Mouse (Mus musculus) forebrain, embryonic 12.5 days (tissue): ENCODE measurements at regions not wholly inside any gene's neighbourhood (a gene's known extent, or its start where the extent isn't known, plus 50 kb on each side); places are given as distances from the start of the nearest gene placed in this dataset.
"Not testable (repeated sequence)": the region's sequence is repeated elsewhere in the genome, so short reads cannot be mapped to it uniquely, and the experiment has no call there.

ENCODE experiments used
- ATAC-seq: fragments of 200-750 bp; cut with Nextera tagmentation; 2 replicates; pipeline ENCODE4 v1.8.0; 2017; ENCODE audit warnings: moderate TSS enrichment; ENCODE audit not compliant: low FRiP score
- H3K27ac ChIP-seq: fragments of 300-500 bp; sonication (generic); 2 replicates; pipeline ENCODE4 v1.5.1; 2016; ENCODE audit warnings: mild to moderate bottlenecking
- H3K27me3 ChIP-seq: fragments of 300-500 bp; sonication (generic); 2 replicates; pipeline ENCODE4 v1.6.1; 2016; ENCODE audit warnings: mild to moderate bottlenecking
- H3K36me3 ChIP-seq: fragments of 300-500 bp; sonication (generic); replicated peaks from 2 replicates; pipeline ENCODE4 v1.6.1; 2016; ENCODE audit warnings: mild to moderate bottlenecking
- H3K4me1 ChIP-seq: fragments of 300-500 bp; sonication (generic); 2 replicates; pipeline ENCODE4 v1.6.1; 2016
- H3K4me2 ChIP-seq: fragments of 300-500 bp; sonication (generic); 2 replicates; pipeline ENCODE4 v1.6.1; 2016; ENCODE audit warnings: mild to moderate bottlenecking, moderate library complexity
- H3K4me3 ChIP-seq: fragments of 300-500 bp; sonication (generic); replicated peaks from 2 replicates; pipeline ENCODE4 v1.5.1; 2016; ENCODE audit warnings: mild to moderate bottlenecking
- H3K9ac ChIP-seq: fragments of 300-500 bp; sonication (generic); 2 replicates; pipeline ENCODE4 v1.6.1; 2016; ENCODE audit warnings: mild to moderate bottlenecking
- H3K9me3 ChIP-seq: fragments of 300-500 bp; sonication (generic); 2 replicates; pipeline ENCODE4 v1.6.1; 2016
- WGBS: fragments of 180-500 bp; shearing (Covaris S2); methylation state at CpG from one replicate; pipeline ENCODE4 v1.1.7; 2016; 5-methylcytosine and 5-hydroxymethylcytosine counted together

DNA sequence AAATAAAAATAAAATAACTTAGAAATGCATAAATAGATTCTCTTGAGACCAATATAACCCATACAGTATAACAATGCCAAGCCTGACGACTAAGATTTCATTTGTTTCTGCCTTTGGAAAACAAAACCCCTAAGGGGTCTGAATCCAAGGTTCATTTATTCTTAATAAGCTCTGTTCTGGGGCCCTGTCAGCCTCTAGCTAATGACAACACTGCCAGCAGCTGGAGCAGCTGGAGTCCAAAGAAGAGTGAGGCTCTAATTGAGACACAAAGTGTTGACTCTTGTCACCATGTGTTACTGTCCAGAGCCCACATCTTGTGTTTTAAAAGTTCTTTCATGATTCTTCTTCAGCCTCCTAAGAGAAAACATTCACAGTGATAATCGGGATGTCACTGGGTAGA lies 298.5 kb upstream of the Gm6657 start:
- H3K27ac ChIP-seq, result no peak overlapping the region
- WGBS, result 44% methylated on average over 2 of the region's 2 CpGs
- no peak overlapping the region for H3K4me2 ChIP-seq
- H3K9ac ChIP-seq, result no peak overlapping the region
- H3K27me3 ChIP-seq, result no peaks in the 10 kb centered on the region
- no peaks in the 10 kb centered on the region for H3K9me3 ChIP-seq
- H3K36me3 ChIP-seq, result no peaks in the 10 kb centered on the region
- H3K4me1 ChIP-seq, result no peaks in the 10 kb centered on the region
- ATAC-seq, result no peak
- H3K4me3 ChIP-seq, result no peak overlapping the region

- not testable (repeated sequence) for H3K4me3 ChIP-seq, H3K4me1 ChIP-seq, H3K27ac ChIP-seq, ATAC-seq, H3K9ac ChIP-seq, H3K36me3 ChIP-seq, H3K9me3 ChIP-seq, H3K4me2 ChIP-seq, H3K27me3 ChIP-seq
- 88% methylated on average over 2 of the region's 2 CpGs for WGBS
Observed at GRCm38 (mm10) chr12:77898974-77899373, 295.1 kb upstream of the Gm6657 start.

DNA sequence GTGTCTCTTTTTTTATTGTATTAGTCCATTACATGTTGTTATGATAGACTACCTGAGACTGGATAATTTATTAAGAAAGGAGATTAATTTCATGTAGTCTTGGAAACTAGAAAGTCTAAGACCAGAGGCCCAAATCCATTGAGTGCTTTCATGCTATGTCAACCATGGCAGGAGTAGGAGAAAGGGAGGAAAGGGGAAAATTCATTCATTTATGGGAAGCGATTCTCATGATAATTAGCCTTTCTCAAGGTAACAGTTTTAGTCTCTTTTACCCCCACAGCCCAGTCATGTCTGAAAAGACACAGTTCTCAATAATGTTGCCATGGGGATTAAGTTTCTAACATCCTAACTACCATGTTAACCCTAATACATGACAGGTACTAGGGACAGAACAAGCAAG lies 292.8 kb upstream of the Gm6657 start:
- Histone ChIP-seq H3K4me3 (no peak overlapping the region), H3K9me3 (no peaks in the 10 kb centered on the region), H3K4me1 (no peaks in the 10 kb centered on the region), H3K27me3 (no peaks in the 10 kb centered on the region), H3K9ac (no peak overlapping the region), H3K4me2 (no peak overlapping the region), H3K36me3 (no peaks in the 10 kb centered on the region), H3K27ac (no peak overlapping the region)
- 24% methylated on average over 1 of the region's 1 CpGs for WGBS
- ATAC-seq, result no peak

GRCm38 (mm10) chr12:77912863-77913554 lies 281.0 kb upstream of the Gm6657 start:
- H3K27me3 ChIP-seq, result no peaks in the 10 kb centered on the region
- no peak overlapping the region for H3K4me2 ChIP-seq
- H3K27ac ChIP-seq, result peak overlapping the region; percentile 1; the same call in 1 of the 2 replicates
- no peak for ATAC-seq
- H3K9me3 ChIP-seq, result no peaks in the 10 kb centered on the region
- WGBS, result 6% methylated on average over 4 of the region's 4 CpGs
- peaks cover 10% of the 10 kb centered on the region for H3K4me1 ChIP-seq
- H3K9ac ChIP-seq, result no peak overlapping the region
- H3K36me3 ChIP-seq, result no peaks in the 10 kb centered on the region
- no peak overlapping the region for H3K4me3 ChIP-seq

GRCm38 (mm10) chr12:77928729-77929128 lies 265.3 kb upstream of the Gm6657 start:
- ATAC-seq, result no peak
- no peaks in the 10 kb centered on the region for H3K36me3 ChIP-seq
- no peak overlapping the region for H3K4me3 ChIP-seq
- H3K27ac ChIP-seq, result no peak overlapping the region
- 71% methylated on average over 4 of the region's 4 CpGs for WGBS
- H3K4me1 ChIP-seq, result no peaks in the 10 kb centered on the region
- H3K9ac ChIP-seq, result no peak overlapping the region
- H3K4me2 ChIP-seq, result no peak overlapping the region
- no peaks in the 10 kb centered on the region for H3K27me3 ChIP-seq
- H3K9me3 ChIP-seq, result no peaks in the 10 kb centered on the region

DNA sequence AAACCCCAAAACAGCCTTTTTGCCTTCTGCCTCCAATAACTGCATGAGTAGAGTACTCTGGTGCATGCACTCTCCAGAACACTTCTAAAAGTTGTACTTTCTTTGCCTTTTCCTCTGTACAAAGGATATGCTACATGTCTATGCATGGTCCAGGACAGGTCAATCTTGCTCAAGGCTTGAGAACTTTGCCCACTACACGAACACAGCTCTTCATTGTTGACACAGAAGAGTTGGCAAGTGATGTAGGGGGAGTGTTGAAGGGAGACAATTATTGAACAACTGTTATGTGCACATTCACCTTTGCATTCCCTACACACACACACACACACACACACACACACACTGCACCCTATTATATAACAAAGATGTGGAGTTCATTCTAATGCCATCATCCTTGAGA lies 264.5 kb upstream of the Gm6657 start:
- no peak for ATAC-seq
- no peaks in the 10 kb centered on the region for H3K9me3 ChIP-seq
- whole genome bisulfite sequencing, result 91% methylated on average over 1 of the region's 1 CpGs

GRCm38 (mm10) chr12:77943960-77944359 lies 250.1 kb upstream of the Gm6657 start:
- no peak overlapping the region for H3K4me3 ChIP-seq
- 73% methylated on average over 8 of the region's 8 CpGs for WGBS
- no peaks in the 10 kb centered on the region for H3K27me3 ChIP-seq
- no peaks in the 10 kb centered on the region for H3K4me1 ChIP-seq
- no peaks in the 10 kb centered on the region for H3K9me3 ChIP-seq
- H3K9ac ChIP-seq, result no peak overlapping the region
- no peaks in the 10 kb centered on the region for H3K36me3 ChIP-seq
- peak; percentile 77; the same call in 1 of the 2 replicates for ATAC-seq
- H3K27ac ChIP-seq, result peak overlapping the region; percentile 8; the same call in 1 of the 2 replicates
- H3K4me2 ChIP-seq, result no peak overlapping the region

More for the DNA sequence above, 264.5 kb upstream of the Gm6657 start:
- no peaks in the 10 kb centered on the region for H3K4me1 ChIP-seq
- H3K27ac ChIP-seq, result no peak overlapping the region
- H3K9ac ChIP-seq, result no peak overlapping the region
- no peaks in the 10 kb centered on the region for H3K27me3 ChIP-seq
- H3K4me2 ChIP-seq, result no peak overlapping the region
- no peak overlapping the region for H3K4me3 ChIP-seq
- H3K36me3 ChIP-seq, result no peaks in the 10 kb centered on the region

DNA sequence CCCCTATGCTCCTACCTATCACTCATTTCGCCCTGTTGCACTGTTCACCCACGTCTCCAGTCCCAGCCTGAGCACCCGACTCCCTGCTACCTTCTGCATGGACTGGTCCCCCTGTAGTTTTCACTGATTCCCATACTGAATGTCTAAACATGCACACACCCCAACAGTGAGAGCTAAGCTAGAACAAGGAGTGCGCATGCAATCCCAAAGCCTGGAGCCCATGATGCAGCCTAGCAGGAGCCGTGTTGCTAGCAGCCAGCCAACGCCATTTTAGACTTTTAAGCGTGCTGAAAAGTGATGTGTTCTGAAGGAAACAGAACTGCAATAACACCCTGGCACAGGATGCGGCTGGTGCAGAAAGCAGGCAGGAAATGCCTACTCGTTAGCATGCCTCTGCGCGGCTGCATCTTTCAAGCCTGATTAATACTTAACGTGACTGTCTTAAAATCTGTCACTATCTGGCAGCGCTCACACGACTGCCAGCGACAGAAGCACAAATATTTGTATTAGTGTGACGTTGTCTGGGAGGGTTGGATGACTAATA lies 244.5 kb upstream of the Gm6657 start:
- Histone ChIP-seq H3K4me2 (peak overlapping the region; percentile 10; the same call in 1 of the 2 replicates), H3K9ac (no peak overlapping the region), H3K4me3 (no peak overlapping the region), H3K9me3 (no peaks in the 10 kb centered on the region), H3K4me1 (peaks cover 6% of the 10 kb centered on the region; the same call in 1 of the 2 replicates), H3K36me3 (no peaks in the 10 kb centered on the region), H3K27me3 (no peaks in the 10 kb centered on the region), H3K27ac (0 out of 2 replicates have a peak overlapping the region, but pooled peaks have one; percentile 36)
- ATAC-seq, result 0 out of 2 replicates have a peak, but pooled peaks have one; percentile 44
- 41% methylated on average over 16 of the region's 16 CpGs for WGBS

DNA sequence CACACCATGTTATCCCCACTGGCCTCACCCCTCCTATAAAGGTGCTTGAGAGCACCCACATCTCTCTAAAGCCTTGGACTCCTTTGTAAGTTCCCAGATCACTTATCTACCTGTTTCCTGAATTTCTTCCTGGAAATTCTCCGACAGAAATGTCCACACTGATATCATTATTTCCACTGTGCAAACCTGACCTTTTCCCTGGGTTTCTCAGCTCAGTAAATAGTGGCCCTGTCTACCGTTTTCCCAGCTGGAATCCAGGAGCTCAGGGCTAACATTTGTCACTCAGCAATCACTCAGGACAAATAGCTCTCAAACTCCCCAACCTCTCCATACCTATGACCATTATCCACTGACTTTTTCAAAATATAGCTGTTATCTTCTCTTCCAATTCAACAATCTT lies 241.6 kb upstream of the Gm6657 start:
- Histone ChIP-seq H3K27ac (no peak overlapping the region), H3K4me3 (no peak overlapping the region), H3K4me2 (no peak overlapping the region), H3K9ac (no peak overlapping the region), H3K36me3 (no peaks in the 10 kb centered on the region), H3K4me1 (peaks cover 6% of the 10 kb centered on the region; the same call in 1 of the 2 replicates), H3K9me3 (no peaks in the 10 kb centered on the region), H3K27me3 (no peaks in the 10 kb centered on the region)
- 71% methylated on average over 2 of the region's 2 CpGs for WGBS
- no peak for ATAC-seq

DNA sequence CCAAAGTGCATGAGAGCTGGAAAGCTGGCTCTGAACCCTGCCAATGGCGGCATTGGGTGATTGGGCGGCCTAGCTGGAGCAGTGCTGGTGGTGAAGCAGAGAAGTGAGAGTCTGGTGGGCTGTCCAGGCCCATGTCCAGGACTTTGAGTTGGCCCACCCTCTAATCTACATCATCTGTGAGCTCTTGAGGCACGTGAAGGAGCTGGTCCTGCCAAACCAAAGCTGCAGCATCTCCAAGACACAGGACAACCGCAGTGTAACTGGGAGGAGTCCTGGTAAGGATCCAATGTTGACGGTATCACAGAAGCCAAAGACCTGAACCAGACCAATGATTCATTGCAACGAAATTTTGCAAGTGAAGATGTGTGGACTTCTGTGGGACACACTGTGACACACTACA lies 231.4 kb upstream of the Gm6657 start:
- Histone ChIP-seq H3K27me3 (no peaks in the 10 kb centered on the region), H3K27ac (no peak overlapping the region), H3K9ac (no peak overlapping the region), H3K4me3 (no peak overlapping the region), H3K4me1 (no peaks in the 10 kb centered on the region), H3K36me3 (no peaks in the 10 kb centered on the region), H3K4me2 (no peak overlapping the region), H3K9me3 (no peaks in the 10 kb centered on the region)
- ATAC-seq, result no peak
- WGBS, result 88% methylated on average over 6 of the region's 6 CpGs

DNA sequence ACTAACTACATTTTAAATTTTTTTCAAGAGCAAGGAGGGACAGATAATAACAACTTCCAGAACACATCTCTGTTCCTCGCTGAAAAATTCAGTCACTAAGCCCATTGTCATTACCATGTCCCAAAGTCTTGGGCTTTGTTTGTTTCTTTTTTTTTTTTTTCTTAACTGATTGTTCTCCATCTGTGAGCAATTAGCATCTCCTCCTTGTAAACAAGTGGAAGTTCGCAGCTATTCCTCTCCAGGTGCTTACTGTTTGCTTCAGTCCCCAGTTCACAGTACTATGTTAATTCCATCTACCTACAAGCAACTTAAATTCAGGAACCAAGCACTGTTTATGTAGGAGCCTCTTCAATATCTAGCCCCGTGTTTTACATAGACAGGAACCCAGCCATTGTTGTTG lies 225.5 kb upstream of the Gm6657 start:
- no peak overlapping the region for H3K4me2 ChIP-seq
- ATAC-seq, result no peak
- H3K4me3 ChIP-seq, result no peak overlapping the region

DNA sequence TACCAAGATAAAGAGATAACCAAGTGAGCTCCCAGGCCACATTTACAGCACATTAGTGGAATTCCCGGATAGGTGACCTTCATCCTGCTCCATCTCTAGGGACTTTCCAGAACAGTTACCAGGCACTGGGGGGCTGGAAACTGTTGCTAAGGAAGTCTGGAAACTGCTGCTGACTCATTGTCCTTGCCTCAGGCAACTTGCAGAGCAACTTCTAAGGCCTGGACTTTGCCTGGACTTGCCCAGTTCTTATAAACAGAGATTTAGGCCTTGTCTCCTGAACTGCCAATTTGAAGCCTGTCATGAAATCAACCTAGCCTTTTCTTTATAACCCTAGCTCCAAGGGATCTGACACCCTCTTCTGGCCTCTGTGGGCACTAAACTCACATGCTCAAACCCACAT lies 224.0 kb upstream of the Gm6657 start:
- H3K4me1 ChIP-seq, result 0 out of 2 replicates have a peak, but pooled peaks cover 5% of the 10 kb centered on the region
- H3K27me3 ChIP-seq, result no peaks in the 10 kb centered on the region
- H3K9ac ChIP-seq, result no peak overlapping the region
- H3K36me3 ChIP-seq, result no peaks in the 10 kb centered on the region
- H3K4me3 ChIP-seq, result no peak overlapping the region
- H3K4me2 ChIP-seq, result no peak overlapping the region
- no peak overlapping the region for H3K27ac ChIP-seq
- 69% methylated on average over 1 of the region's 1 CpGs for WGBS
- H3K9me3 ChIP-seq, result no peaks in the 10 kb centered on the region
- no peak for ATAC-seq

More for the DNA sequence above, 225.5 kb upstream of the Gm6657 start:
- Histone ChIP-seq H3K4me1 (0 out of 2 replicates have a peak, but pooled peaks cover 5% of the 10 kb centered on the region), H3K27me3 (no peaks in the 10 kb centered on the region), H3K36me3 (no peaks in the 10 kb centered on the region), H3K9me3 (no peaks in the 10 kb centered on the region), H3K27ac (no peak overlapping the region), H3K9ac (no peak overlapping the region)
- 69% methylated on average over 3 of the region's 3 CpGs for WGBS

DNA sequence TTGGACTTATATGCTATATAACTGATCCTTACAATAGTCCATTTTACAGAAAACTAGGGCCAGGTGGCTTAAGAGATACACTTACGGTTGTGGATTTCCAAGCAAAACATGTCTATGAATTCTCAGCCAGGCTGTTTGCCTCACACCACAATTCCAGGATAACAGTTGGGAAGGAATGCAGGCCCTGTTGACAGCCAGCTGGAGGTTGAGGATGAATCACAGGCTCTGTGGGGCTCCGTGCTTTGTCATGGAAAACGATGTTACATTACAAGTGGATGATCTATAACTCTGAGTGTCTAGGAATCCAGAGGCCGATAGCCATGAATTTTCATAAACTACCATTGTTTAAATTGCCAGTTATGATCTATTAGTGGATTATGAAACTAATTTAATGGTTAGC lies 221.9 kb upstream of the Gm6657 start:
- Histone ChIP-seq H3K27ac (no peak overlapping the region), H3K4me3 (no peak overlapping the region), H3K4me1 (0 out of 2 replicates have a peak, but pooled peaks cover 5% of the 10 kb centered on the region), H3K9me3 (no peaks in the 10 kb centered on the region), H3K9ac (no peak overlapping the region), H3K36me3 (no peaks in the 10 kb centered on the region), H3K27me3 (no peaks in the 10 kb centered on the region), H3K4me2 (no peak overlapping the region)
- 57% methylated on average over 4 of the region's 4 CpGs for WGBS
- no peak for ATAC-seq
